Mouse (Mus musculus): ENCODE results near the gene Chrna3.

DNA sequence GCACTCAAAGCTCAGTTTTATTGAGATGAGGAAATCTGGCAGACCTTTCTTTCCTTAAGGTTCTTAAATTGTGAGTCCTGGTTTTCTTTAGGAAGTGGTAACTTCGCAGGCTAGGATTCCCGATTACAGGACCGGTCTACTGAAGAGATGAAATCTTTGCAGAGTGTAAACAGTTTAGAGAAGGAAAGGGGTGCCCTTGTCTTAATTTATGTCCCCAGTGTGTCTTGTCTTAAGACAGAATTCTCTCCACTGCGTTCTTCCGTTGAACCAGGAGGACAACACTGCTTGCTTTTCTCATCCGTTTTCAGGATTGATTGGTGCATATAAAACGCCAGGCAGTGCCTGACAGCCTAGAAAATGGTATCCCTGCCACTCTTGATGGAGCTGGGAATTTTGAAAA, 44.0 kb downstream of the Chrna3 start:
- TF ChIP-seq EP300 (IDR thresholded peaks at IDR 0.05; ENCODE audit: low read depth) (no peak), CTCF (IDR thresholded peaks at IDR 0.05; ENCODE audit: low read depth) (no peak)

All from liver, embryonic 14.5 days (tissue).